Mouse (Mus musculus): ENCODE results near the gene Brms1.

Gene Brms1

DNA sequence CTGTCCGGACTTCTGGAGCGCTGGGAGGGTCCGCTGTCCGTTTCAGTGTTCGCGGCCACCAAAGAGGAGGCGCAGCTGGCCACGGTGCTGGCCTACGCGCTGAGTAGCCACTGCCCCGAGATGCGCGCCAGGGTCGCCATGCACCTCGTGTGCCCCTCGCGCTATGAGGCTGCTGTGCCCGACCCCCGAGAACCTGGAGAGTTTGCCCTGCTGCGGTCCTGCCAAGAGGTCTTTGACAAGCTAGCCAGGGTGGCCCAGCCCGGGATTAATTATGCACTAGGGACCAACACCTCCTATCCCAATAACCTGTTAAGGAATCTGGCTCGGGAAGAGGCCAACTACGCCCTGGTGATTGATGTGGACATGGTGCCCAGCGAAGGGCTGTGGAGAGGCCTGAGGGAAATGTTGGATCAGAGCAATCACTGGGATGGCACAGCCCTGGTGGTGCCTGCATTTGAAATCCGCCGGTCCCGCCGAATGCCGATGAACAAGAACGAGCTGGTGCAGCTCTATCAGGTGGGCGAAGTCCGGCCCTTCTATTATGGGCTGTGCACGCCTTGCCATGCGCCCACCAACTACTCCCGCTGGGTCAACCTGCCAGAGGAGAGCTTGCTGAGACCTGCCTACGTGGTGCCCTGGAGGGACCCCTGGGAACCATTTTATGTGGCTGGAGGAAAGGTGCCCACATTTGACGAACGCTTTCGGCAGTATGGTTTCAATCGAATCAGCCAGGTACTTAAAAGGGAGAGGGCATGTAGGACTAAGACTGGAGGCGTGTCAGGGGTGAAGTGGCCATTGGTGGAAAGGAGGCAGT is 1.6 kb upstream of the Brms1 start:
- peak; percentile 48 for DNase-seq

DNA sequence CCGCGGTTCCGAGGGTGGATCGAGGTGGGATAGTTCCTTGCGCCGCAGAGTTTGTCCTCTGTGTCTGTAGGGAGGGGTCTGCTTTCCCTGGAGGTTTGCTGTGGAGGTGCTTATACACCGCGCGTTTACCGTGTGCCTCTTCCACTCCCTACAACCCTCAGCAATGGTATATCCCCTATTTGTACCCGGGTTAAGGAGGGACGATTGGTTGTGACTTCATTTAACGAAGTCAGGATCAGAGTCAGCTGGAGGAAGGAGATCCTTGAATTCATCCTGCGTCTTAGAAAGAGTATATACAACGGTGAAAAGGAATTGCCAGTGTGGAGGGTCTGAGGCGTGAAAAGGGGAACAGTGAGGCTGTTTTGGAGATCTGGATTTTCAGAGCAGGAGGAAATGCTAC is 434 bp downstream of the Brms1 start:
- DNase-seq, result no peak

DNA sequence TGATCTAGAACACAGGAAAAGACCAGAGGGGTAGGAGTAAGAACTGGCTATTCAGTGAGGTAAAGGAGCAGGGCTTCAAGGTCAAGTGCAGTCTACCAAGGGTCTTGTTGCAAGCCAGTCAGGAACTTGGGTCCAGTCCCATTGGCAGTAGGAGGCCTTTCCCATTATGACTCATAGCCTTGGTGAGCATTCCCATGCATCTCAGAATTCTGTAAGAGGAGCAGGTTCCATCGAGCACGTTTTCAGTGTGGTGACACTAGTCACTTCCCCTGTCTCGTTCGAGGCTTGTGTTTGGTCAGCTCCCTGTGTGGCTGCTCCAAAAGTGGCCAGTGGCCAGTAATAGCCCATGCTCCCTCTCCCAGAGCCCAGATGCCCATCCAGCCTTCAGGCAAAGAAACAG is 4.4 kb downstream of the Brms1 start:
- DNase-seq, result no peak

DNA sequence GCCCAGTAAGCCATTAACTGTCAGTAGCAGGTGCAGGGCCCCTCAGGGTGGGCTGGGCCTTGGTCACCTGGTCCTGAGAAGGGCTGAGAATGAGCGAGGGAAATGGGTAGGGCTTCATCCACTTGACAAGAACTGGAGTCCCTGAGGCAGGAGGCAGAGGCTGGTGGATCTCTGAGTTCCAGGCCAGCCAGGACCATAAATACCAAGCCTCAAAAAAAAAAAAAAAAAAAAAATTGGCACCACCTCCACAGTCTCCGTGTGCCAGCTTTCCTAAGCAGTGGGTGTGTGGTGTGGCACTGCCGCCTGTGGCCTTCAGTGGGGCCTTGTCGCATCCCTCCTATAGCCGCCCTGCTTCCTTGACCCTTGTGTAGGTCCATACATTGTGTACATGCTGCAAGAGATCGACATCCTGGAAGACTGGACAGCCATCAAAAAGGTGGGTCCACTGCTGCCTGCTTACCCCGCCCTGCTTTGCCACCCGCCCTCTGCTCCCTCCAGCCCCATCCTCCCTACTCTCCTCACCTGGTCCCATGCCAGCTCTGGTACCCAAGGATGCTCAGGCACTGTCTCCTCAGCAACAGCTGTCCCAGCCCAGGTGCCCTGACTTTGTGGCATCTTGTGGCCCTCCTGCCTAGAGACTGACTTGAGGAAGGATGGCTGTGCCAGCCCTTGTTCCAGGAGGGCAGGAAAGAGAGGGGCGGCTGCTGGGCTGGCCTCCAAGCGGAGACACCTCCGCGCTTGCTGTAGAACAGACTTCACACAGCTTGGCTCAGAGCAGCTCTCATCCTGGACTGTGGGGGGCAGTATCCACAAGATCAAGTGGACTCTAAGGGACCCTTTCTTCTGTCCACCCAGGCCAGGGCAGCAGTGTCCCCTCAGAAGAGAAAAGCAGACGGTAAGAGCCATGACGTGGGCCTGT is 7.2 kb downstream of the Brms1 start:
- DNase-seq, result no peak

DNA sequence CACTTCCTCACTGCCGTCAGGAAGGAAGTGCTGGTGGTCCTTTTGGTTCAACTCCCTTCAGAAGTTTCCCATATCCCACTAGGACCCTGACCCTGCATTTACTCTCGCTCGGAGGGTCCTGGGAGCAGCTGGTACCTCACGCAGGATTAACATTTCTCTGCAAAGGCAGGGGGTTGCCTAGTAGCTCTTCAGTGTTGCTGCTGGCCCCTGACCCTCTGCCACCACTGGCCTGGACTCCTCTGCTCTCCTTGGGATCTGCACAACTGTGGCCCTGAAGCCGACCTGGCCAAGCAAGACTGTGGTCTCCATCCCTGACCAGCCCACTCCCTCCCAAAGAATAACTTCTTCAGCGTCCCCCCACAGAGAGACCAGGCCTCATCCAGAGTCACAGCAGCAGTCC is 8.2 kb downstream of the Brms1 start:
- DNase-seq, result no peak

DNA sequence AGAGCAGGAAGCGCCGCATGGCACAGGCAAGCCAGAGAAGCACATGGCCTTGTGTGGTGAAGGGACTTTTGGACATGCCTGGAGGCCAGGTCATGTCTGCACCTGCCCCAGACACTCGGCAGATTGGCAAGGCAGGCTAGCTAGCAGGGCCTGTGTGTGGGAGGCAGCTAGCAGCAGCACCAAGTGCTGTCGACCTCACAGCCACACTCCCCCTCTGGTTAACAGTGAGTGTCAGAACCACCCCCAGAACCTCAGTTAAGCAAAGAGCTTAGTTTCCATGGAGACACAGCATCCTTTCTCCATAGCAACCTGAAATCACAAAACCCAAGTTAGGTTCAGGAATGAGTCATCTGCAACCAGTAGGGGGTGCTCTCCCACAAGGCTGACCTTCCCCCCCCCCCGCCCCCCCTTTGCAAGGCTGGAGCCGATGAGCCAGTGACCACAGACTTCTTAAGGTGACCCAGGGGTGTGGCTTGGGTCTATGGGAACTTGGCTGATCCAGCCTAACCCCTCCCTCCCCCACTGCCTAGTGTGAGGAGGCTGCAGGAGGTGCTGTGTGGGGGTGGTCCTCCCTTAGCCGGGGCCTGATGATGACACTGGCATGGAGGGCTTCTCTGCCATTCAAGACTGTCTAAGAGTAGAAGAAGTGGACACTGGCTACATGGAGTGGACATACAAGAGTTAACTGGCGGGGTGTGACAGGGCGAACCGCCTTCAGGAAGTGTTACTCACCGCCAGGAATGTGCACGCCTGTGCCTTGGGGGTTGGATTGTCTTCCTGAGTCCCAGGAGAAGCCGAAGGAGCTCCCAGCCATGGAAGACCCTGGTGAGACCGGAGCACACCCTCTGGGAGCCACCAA is 9.1 kb downstream of the Brms1 start, which contains the start of gene Rin1:
TSS of gene Rin1 (plus strand) at position 435 of the 859 bp plus-strand sequence.
- peak; percentile 68 for DNase-seq

DNA sequence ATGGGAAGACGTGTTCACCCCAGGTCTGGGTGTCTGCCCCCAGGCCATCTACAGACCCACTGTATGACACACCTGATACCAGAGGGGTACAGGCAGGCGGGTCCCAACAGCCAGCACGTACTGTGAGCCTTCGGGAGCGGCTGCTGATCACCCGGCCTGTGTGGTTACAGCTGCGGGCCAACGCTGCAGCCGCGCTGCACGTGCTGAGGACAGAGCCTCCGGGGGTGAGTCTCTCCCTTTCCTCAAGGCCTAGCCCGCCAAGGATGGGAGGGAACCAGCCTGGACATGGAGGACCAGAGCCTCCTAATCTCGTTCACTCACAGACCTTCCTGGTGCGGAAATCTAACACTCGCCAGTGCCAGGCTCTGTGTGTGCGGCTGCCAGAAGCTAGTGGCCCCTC is 9.9 kb downstream of the Brms1 start:
- DNase-seq, result no peak

DNA sequence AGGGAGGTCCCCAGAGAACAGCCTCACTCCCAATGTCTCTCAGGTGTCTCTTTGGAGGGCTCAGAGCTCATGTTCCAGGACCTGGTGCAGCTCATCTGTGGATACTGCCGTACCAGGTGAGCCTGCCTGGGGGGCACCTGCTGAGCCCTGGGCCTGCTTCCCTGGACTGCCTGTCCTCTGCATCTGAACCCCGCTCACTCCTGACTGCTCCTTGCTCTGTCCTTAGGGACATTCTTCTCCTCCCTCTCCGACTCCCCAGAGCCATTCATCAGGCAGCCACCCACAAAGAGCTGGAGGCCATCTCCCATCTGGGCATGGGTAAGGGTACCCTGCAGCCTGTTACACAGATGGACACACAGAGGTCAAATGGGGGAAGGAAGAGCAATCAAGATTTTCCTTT is 10.4 kb downstream of the Brms1 start:
- DNase-seq, result no peak

DNA sequence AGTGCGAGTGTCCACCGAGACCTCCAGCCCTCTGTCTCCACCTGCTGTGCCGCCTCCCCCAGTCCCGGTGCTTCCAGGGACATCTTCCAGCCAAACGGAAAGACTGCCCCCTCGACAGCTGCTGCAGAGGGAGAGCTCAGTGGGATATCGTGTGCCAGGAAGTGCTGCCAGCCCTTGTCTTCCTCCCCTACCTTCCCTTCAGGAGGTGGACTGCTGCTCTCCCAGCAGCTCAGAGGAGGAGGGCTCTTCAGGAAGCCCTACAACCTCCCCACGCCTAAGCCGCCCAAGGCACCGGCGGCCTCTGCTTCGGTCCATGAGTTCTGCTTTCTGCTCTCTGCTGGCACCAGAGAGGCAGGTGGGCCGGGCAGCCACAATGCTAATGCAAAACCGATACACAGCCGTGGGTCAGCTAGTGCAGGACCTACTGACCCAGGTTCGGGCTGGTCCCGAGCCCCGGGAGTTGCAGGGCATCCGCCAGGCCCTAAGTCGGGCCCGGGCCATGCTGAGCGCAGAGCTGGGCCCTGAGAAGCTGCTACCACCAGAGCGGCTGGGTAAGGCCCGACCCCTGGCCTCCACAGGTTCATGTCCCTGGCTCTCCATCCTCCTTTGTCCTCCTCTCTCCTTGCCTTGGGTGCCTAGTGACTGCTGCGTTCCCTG is 11.1 kb downstream of the Brms1 start:
- DNase-seq, result no peak

DNA sequence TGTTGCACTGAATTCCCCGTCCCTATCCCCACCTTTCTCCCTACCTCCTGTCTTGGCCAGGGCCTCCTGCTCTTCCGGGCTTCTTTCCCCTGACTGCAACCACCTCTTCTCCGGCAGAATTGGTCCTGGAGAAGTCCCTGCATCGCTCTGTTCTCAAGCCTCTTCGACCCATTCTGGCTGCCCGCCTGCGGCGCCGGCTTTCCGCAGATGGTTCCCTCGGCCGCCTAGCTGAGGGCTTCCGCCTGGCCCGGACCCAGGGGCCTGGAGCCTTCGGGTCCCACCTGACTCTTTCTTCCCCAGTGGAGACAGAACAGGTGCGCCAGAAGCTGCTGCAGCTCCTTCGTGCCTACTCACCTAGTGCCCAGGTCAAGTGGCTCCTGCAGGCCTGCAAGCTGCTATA is 11.7 kb downstream of the Brms1 start:
- no peak for DNase-seq

DNA sequence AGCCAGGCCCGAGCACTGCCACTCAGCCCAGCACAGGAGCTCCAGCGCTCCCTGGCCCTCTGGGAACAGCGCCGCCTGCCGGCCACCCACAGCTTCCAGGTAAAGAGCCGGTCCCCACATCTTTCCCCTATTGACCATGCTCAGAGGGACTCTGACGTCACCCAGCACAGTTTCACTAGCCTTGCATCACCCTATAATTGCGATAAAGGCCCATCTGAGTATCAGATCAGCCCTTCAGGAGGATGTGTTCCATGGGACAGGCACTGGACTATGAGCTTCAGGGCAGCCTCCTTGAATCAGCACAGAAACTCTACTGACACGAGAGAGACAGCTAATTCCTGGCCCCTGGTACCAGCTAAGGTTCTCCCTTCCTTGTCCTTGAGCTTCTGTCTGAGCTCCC is 12.8 kb downstream of the Brms1 start:
- DNase-seq, result peak; percentile 76

DNA sequence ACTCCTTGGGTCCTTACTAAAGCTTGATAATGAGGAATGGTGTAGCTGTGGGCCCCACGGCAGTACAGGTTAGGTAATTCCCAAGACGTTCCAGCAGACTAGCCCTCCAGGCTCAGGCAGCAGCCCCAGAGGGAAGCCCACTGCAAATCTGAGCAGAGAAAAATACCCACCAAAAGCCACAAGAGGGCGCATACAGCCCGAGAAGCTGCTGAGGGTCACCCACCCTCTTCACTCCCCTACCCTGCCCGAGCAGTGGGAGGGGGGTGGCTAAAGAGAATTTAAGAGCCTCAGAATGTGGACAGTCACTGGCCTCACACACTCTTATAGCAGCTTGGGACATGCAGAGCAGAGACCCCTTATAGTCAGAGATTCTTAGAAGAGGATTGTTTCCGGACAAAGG is 15.1 kb downstream of the Brms1 start:
- DNase-seq, result peak; percentile 72

DNA sequence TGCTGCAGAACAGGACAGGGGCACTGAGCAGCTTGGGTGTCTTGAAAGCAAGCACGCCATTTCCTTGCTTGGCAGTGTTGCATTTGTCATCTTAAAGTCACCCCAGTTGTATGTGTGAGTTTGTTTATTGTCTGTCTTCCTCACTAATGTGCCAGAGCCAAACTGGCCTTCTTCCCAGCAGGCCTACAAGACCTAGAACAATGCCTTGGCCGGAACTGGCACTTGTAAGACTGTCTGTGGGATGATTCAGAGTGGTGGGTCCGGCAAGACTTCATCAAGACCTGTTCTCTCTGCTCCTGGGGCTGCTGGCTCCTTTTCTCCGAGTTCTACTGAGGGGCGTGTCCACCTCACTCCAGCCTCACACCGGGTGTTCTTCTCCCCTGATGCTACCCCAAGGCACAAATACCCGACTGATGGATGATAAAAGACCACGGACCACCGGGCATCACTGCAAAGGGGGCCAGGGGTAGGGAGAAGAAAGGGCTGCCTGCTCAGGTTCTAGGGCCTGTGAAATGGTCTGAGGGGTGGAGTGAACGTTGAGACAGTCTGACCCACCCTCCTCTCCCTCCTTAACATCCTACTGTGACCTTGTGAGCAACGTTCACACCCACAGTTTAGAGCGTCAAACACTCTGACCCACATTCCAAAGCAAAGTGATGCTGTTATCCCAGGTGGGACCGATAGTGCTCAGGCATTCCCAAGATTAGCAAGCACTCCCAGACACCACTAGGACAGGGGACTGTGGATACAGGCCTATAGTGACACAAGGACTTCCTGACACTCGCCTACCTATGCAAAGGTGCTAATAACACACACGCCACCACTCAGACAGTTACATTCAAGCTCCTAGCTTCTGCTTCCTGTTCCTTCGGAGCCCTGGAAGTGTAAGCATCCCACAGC is 17.0 kb downstream of the Brms1 start:
- DNase-seq, result no peak

DNA sequence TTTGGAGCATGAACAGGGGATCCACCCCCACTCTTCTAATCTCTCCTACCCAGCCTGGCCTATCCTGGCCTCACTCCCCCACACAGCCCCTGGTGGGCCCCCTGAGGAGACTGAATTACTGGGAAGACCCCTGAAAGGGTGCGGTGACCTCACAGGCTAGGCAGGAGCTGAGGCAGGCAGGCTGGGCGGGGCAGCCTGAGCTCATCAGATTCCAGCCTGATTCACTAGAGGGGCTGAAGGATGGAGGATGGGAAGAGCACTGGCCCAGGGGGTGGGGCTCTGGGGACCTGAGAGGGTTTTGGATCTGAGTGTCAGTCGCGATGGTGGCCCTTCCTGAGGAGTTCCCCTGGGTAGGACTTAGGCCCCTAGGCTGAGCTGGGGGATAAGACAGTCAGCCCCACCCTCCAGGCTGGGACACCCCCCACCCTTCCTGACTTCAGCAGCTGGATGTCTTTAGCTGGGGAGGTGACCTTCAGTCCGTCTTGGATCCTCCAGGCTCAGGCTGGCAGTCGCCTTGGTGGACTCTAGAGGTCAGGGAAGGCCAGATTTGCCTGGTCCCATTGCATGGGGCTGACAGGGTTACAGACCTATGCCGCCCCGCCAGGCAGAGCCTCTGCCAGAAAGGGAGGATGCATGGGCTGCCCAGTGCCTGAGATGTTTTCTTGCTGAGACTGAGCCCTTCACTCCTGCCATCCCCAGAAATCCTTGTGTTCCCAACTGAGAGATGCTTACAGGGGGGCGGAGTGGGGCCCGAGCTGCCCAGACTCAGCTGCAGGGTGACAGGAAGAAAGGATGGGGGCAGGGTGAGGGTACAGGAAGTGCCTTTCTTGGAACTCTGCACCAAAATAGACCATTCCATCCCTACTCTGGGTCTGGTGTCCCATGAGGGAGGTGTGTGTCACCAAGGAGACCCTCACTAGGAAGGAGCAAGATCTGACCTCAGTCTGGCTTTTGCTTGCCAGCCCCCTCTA is 17.9 kb downstream of the Brms1 start:
- peak; percentile 55 for DNase-seq

DNA sequence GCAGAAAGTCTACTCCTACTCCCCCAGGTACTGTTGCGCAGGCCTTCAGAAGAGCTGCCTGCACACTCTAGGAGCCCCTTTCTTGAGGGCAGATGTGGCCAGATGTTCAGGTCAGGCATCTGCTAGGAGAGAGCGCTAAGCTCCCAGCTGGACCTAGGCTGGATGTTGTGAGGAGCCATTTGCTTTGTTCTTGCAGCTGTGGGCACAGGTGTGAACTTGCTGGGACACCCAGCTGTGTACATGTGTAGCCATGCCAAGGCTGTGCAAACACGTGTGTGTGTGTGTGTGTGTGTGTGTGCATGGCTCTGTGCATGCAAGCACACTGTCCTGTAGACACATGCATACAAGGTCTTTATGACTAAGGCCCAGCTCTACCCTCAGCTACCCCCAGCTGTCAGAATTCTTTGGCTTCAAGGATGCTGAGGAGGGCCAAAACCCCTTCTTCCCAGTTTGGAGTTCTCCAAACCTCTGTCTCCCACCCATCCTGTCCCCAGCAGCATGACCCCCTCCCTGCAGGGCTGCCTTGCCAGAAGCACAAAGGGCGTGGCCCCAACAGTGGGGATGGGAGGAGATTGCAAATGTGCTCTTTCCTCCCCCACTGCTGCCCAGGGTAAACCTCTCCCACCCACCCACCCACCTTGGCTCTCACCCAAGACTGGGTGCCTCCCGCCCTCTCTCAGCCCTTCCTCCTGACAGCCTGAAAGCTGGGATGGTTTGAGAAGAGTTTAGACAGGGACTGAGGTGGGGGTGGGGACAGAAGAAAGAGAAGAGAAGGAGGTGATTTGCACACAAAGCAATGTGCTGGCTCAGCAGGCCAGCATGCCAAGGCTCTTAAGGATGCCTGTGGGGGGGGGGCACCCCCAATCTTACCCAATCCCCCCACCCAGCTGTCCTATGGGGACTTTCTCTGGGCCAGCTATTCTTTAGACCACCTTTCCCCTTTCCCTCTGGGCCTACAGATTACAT is 19.5 kb downstream of the Brms1 start:
- DNase-seq, result peak; percentile 50

DNA sequence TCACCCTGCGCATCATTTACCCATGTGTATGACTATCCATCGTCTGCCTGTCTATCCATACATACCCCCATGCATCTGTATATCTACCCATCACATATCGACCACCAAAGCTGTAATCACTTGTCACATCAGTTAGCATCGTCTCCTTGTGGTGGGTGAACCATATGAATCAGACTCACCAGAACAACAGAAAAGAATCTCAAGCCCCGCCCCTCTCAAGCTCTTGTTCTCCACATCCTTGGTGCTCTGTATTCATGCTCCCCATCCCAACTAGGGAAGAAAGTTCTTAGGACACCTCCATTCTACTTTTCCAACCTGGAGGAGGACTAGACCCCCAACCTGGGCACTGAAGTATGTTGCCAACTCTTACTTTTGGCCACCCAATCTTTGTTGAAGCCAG is 20.9 kb downstream of the Brms1 start:
- no peak for DNase-seq

DNA sequence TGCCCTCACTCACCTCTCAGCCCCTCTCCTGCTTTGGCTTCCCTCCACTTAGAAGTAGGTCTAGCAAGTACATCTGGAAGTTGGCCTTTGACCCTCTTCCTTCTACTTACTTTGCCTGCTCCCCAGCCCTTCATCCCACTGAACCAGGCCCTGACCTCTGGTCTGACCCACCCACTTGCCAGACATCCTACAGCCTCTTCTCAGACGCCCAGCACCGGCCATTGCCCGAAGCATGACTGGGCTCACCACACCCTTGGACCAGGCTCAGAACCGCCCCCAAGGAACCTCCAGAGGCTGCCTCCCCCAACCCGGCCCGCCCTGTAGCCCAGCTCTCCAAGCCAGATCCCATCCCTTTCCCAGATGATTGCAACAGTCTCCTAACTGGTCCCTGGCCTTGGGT is 21.3 kb downstream of the Brms1 start:
- no peak for DNase-seq

DNA sequence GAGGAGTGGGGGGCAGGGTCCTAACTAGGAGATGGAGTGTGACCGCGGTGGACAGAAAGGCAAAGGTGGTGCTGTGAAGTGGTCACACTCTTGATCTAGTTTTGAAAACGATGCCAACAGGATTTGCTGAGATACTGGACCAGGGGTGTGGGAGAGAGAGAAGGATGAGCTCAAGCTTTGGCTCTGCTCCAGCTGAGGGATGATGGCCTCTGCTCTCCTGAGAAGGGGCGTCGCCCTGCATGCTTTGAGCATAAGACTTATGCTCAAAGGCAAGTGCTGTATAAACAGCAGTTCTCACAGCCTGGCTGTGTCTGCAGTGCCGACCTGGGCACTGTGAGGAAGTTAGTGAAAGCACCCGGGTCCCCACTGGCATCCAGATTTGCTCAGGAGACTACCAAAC is 23.9 kb downstream of the Brms1 start:
- no peak for DNase-seq
